Mouse (Mus musculus) limb, embryonic 11.5 days (tissue): ENCODE data around the gene Rbms3. TPM values are rescaled to one million over a fixed set of nuclear protein-coding genes. Genes with fewer than 3 reads are reported as not detected.

Source experiments
- ATAC-seq: fragments of 200-750 bp; cut with Nextera tagmentation; 2 replicates; pipeline ENCODE4 v1.8.0; 2017; ENCODE audit warnings: low read depth; ENCODE audit not compliant: insufficient number of reproducible peaks, low FRiP score, low TSS enrichment
- DNase-seq: peaks from one replicate; pipeline ENCODE4 v3.0.0-alpha.2; 2015; ENCODE audit warnings: low spot score
- H3K27ac ChIP-seq: fragments of 300-500 bp; sonication (generic); replicated peaks from 2 replicates; pipeline ENCODE4 v1.5.1; 2014; ENCODE audit warnings: low read depth, mild to moderate bottlenecking, low read length
- H3K27me3 ChIP-seq: fragments of 300-500 bp; sonication (generic); 2 replicates; pipeline ENCODE4 v1.6.1; 2014; ENCODE audit warnings: mild to moderate bottlenecking, low read length, mixed read lengths; ENCODE audit not compliant: control insufficient read depth, insufficient read depth
- H3K36me3 ChIP-seq: fragments of 300-500 bp; sonication (generic); 2 replicates; pipeline ENCODE4 v1.6.1; 2014; ENCODE audit warnings: mild to moderate bottlenecking, low read length, moderate library complexity, mixed read lengths; ENCODE audit not compliant: control insufficient read depth, insufficient read depth
- H3K4me1 ChIP-seq: fragments of 300-500 bp; sonication (generic); 2 replicates; pipeline ENCODE4 v1.6.1; 2014; ENCODE audit warnings: low read length, mixed read lengths; ENCODE audit not compliant: control insufficient read depth, insufficient read depth
- H3K4me2 ChIP-seq: fragments of 300-500 bp; sonication (generic); 2 replicates; pipeline ENCODE4 v1.6.1; 2014; ENCODE audit warnings: low read depth, mild to moderate bottlenecking, moderate library complexity; ENCODE audit not compliant: severe bottlenecking
- H3K4me3 ChIP-seq: fragments of 300-500 bp; sonication (generic); 2 replicates; pipeline ENCODE4 v1.5.1; 2014; ENCODE audit warnings: low read depth, low read length
- H3K9ac ChIP-seq: fragments of 300-500 bp; sonication (generic); 2 replicates; pipeline ENCODE4 v1.6.1; 2014; ENCODE audit warnings: mild to moderate bottlenecking, low read length
- H3K9me3 ChIP-seq: fragments of 300-500 bp; sonication (generic); 2 replicates; pipeline ENCODE4 v1.6.1; 2016; ENCODE audit warnings: low read length; ENCODE audit not compliant: control insufficient read depth
- WGBS: fragments of 180-500 bp; shearing (Covaris S2); extraction: QIAGEN DNeasy Blood & Tissue Kit; methylation state at CpG from one replicate; pipeline ENCODE4 v1.1.7; 2014; 5-methylcytosine and 5-hydroxymethylcytosine counted together
- polyA plus RNA-seq: library from polyadenylated mRNA; unstranded; fragments of >200 nt; fragmentation: Nextera tagmentation; extraction: Ambion mirVana; gene quantifications from 2 replicates; pipeline ENCODE4 v1.2.1, GENCODE M21; 2014

Rbms3 gene
- polyA plus RNA-seq, 1 experiment from 2014 or later, result 51.9 TPM

- Histone ChIP-seq H3K4me2 (no peak overlapping the region), H3K9ac (no peak overlapping the region), H3K4me3 (no peak overlapping the region), H3K27ac (no peak overlapping the region), H3K27me3 (no peaks in the 10 kb centered on the region), H3K4me1 (peaks cover 5% of the 10 kb centered on the region; the same call in 1 of the 2 replicates), H3K36me3 (no peaks in the 10 kb centered on the region), H3K9me3 (no peaks in the 10 kb centered on the region)
- DNase-seq (no peak), ATAC-seq (no peak)
- 61% methylated on average over 10 of the region's 10 CpGs for WGBS
Measured at GRCm38 (mm10) chr9:117566293-117566692, 63.4 kb downstream of the Rbms3 start.

- no peak overlapping the region for H3K27ac ChIP-seq
- WGBS, result 84% methylated on average over 5 of the region's 5 CpGs
Measured at GRCm38 (mm10) chr9:117558562-117558961, 71.2 kb downstream of the Rbms3 start.

GRCm38 (mm10) chr9:117554356-117554755, 75.4 kb downstream of the Rbms3 start:
- Histone ChIP-seq H3K27ac (peak overlapping the region; percentile 61; the same call in 1 of the 2 replicates), H3K27me3 (no peaks in the 10 kb centered on the region), H3K36me3 (no peaks in the 10 kb centered on the region), H3K4me3 (no peak overlapping the region), H3K9me3 (no peaks in the 10 kb centered on the region), H3K9ac (no peak overlapping the region), H3K4me1 (peaks cover 7% of the 10 kb centered on the region), H3K4me2 (no peak overlapping the region)
- ATAC-seq (peak; percentile 73; the same call in 1 of the 2 replicates), DNase-seq (peak; percentile 63)

More at GRCm38 (mm10) chr9:117558562-117558961, 71.2 kb downstream of the Rbms3 start:
- Histone ChIP-seq H3K27me3 (no peaks in the 10 kb centered on the region), H3K36me3 (no peaks in the 10 kb centered on the region), H3K9ac (no peak overlapping the region), H3K4me3 (no peak overlapping the region), H3K4me2 (no peak overlapping the region), H3K9me3 (no peaks in the 10 kb centered on the region), H3K4me1 (peaks cover 7% of the 10 kb centered on the region)
- ATAC-seq (no peak), DNase-seq (no peak)

- no peaks in the 10 kb centered on the region for H3K27me3 ChIP-seq
- H3K9me3 ChIP-seq, result no peaks in the 10 kb centered on the region
- DNase-seq (no peak), ATAC-seq (no peak)
- H3K4me1 ChIP-seq, result no peaks in the 10 kb centered on the region
- WGBS, result 88% methylated on average over 2 of the region's 2 CpGs
- H3K4me3 ChIP-seq, result no peak overlapping the region
- H3K4me2 ChIP-seq, result no peak overlapping the region
- no peaks in the 10 kb centered on the region for H3K36me3 ChIP-seq
- H3K9ac ChIP-seq, result no peak overlapping the region
- H3K27ac ChIP-seq, result no peak overlapping the region
Measured at GRCm38 (mm10) chr9:117529281-117529680, 100.4 kb downstream of the Rbms3 start.

GRCm38 (mm10) chr9:117508941-117509340, 120.8 kb downstream of the Rbms3 start:
- Histone ChIP-seq H3K27ac (no peak overlapping the region), H3K4me1 (no peaks in the 10 kb centered on the region), H3K27me3 (no peaks in the 10 kb centered on the region), H3K36me3 (no peaks in the 10 kb centered on the region), H3K4me3 (no peak overlapping the region), H3K9me3 (no peaks in the 10 kb centered on the region), H3K9ac (no peak overlapping the region), H3K4me2 (no peak overlapping the region)
- WGBS, result 64% methylated on average over 11 of the region's 11 CpGs
- no peak for DNase-seq
- ATAC-seq, result no peak

- ATAC-seq, result no peak
- 89% methylated on average over 2 of the region's 2 CpGs for WGBS
Measured at GRCm38 (mm10) chr9:117491866-117492265, 137.8 kb downstream of the Rbms3 start.

GRCm38 (mm10) chr9:117484396-117484795, 145.3 kb downstream of the Rbms3 start:
- Histone ChIP-seq H3K27me3 (no peaks in the 10 kb centered on the region), H3K4me2 (no peak overlapping the region), H3K9ac (no peak overlapping the region), H3K36me3 (no peaks in the 10 kb centered on the region), H3K4me3 (no peak overlapping the region), H3K4me1 (no peaks in the 10 kb centered on the region), H3K9me3 (no peaks in the 10 kb centered on the region), H3K27ac (no peak overlapping the region)
- WGBS, result 85% methylated on average over 5 of the region's 5 CpGs
- ATAC-seq, result no peak
- peak; percentile 49 for DNase-seq

More at GRCm38 (mm10) chr9:117491866-117492265, 137.8 kb downstream of the Rbms3 start:
- Histone ChIP-seq H3K9me3 (no peaks in the 10 kb centered on the region), H3K27me3 (no peaks in the 10 kb centered on the region), H3K27ac (no peak overlapping the region), H3K36me3 (no peaks in the 10 kb centered on the region), H3K9ac (no peak overlapping the region), H3K4me1 (no peaks in the 10 kb centered on the region), H3K4me2 (no peak overlapping the region), H3K4me3 (no peak overlapping the region)
- DNase-seq, result no peak

GRCm38 (mm10) chr9:117476753-117477152, 153.0 kb downstream of the Rbms3 start:
- Histone ChIP-seq H3K4me2 (no peak overlapping the region), H3K27ac (no peak overlapping the region), H3K9ac (no peak overlapping the region), H3K9me3 (no peaks in the 10 kb centered on the region), H3K4me1 (no peaks in the 10 kb centered on the region), H3K36me3 (no peaks in the 10 kb centered on the region), H3K27me3 (no peaks in the 10 kb centered on the region), H3K4me3 (no peak overlapping the region)
- WGBS, result 88% methylated on average over 13 of the region's 13 CpGs
- no peak for DNase-seq
- no peak for ATAC-seq

- Histone ChIP-seq H3K36me3 (no peaks in the 10 kb centered on the region), H3K27me3 (no peaks in the 10 kb centered on the region), H3K27ac (no peak overlapping the region), H3K9ac (no peak overlapping the region), H3K4me1 (no peaks in the 10 kb centered on the region), H3K4me2 (no peak overlapping the region), H3K9me3 (no peaks in the 10 kb centered on the region), H3K4me3 (no peak overlapping the region)
- DNase-seq, result no peak
- no peak for ATAC-seq
- WGBS, result 63% methylated on average over 10 of the region's 10 CpGs
Measured at GRCm38 (mm10) chr9:117452816-117453215, 176.9 kb downstream of the Rbms3 start.
